Mouse (Mus musculus) brain, embryonic 14.5 days (tissue): ENCODE data around the gene Ston1. TPM values are rescaled to one million over a fixed set of nuclear protein-coding genes. Genes with fewer than 3 reads are reported as not detected.

Experiments
- DNase-seq: peaks from one replicate; pipeline ENCODE4 v3.0.0-alpha.2; 2011; ENCODE audit warnings: low read depth
- CTCF ChIP-seq: fragments of 200-500 bp; IDR thresholded peaks from 2 replicates; pipeline ENCODE4 v1.5.1; 2012; ENCODE audit warnings: inconsistent platforms, mild to moderate bottlenecking, moderate library complexity, borderline replicate concordance; ENCODE audit not compliant: insufficient read depth, insufficient read length; ENCODE audit errors: extremely low read depth
- POLR2A ChIP-seq: fragments of 200-500 bp; IDR thresholded peaks from 2 replicates; pipeline ENCODE4 v1.6.1; 2012; ENCODE audit warnings: mild to moderate bottlenecking, inconsistent platforms, borderline replicate concordance; ENCODE audit not compliant: poor library complexity, insufficient read depth, insufficient read length, severe bottlenecking; ENCODE audit errors: extremely low read depth
- polyA plus RNA-seq: library from polyadenylated mRNA; depleted of rRNA; stranded (reverse); fragments of >200 nt; gene quantifications from 2 replicates; pipeline ENCODE4 v1.2.3, GENCODE M21; 2012

Gene Ston1
- polyA plus RNA-seq, 1 experiment, result 10.0 TPM

DNA sequence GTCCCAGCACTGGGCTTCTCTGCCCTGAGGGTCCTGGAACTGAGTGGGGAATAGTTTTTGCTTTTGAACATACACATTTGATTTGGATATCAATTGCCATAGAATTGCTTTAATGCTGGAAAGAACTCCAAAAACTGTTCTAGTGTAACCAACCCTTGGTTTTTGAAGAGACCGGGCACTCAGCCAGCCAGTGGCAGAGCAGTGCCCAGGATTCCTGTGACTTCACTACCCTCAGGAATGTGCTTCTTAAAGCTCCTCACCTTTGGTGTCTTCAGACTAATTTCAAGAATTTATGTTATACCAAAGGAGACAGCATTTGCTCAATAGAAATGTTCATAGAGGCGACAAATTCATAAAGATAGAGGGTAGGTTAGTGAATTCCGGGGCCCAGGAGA lies 33.1 kb downstream of the Ston1 start:
- DNase-seq, result no peak
- no peak for TF ChIP-seq CTCF
- TF ChIP-seq POLR2A, result no peak

DNA sequence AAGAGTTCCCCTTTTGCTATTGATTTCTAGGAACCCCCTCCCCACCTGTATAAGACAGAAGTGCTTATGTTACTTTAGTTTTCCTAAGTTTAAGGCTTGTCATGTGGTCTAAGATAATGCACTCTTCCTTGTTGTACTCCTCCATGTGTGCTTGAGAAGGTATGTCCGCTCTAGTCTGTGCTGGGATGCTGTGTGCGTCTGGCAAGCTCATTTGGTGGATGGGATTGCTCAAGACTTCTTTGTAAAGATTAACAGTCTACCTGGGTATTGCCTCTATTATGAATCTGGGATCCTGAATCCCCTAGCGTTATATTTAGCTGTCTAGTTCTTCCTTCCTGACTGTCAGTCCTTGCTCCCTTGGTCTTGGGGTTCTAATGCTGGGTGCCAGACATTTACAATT lies 35.1 kb downstream of the Ston1 start:
- no peak for DNase-seq
- TF ChIP-seq CTCF (no peak), POLR2A (no peak)

DNA sequence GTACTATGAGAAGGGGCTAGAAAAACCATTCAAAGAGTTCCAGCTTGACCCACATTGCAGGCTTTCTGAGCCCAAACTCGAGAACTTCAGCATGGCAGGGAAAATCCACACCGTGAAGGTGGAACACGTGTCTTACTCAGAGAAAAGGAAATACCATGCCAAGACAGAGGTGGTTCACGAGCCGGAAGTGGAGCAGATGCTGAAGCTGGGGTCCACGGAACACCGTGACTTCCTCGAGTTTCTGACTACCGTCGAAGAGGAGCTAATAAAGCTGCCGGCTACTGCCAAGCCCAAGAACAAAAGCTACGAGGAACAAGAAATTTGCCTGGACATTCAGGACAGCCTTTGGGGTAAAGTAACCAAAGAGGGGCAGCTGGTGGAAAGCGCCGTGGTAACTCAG lies 38.6 kb downstream of the Ston1 start:
- no peak for DNase-seq
- TF ChIP-seq POLR2A (no peak), CTCF (no peak)

DNA sequence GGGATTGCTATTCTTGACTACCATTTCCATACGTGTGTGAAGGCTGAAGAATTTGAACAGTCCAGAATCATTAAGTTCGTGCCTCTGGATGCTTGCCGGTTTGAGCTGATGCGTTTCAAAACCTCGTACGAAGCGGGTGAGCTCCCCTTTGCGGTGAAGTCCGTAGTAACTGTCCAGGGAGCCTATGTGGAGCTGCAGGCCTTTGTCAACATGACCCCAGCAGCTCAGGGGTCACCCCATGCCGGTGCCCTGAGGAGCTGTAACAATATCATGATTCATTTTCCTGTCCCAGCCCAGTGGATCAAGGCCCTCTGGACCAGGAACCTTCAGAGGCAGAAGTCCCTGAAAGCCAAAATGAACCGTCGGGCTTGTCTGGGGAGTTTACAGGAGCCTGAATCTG lies 39.1 kb downstream of the Ston1 start:
- TF ChIP-seq CTCF, result no peak
- TF ChIP-seq POLR2A, result no peak
- peak; percentile 21 for DNase-seq

DNA sequence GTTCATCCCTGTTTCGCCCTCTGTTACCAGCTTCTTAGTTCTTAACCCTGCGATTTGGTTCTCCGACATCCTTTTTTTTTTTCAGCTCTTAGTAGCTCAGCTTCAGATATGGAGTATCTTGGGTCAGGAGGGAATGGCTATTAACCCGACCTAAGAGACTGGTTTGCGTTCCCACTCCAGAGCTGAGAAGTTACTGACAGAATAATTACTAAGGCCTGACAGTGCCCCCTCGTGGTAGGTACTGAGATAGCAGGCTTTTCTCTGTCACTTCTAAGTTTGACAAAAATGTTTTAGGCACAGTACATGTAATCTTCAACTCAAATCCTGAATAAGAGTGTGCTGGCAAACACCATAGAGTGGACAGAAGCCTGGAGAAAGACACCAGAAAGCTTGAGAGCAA lies 43.5 kb downstream of the Ston1 start:
- peak; percentile 82 for DNase-seq
- peak; percentile 81 for TF ChIP-seq CTCF
- no peak for TF ChIP-seq POLR2A

DNA sequence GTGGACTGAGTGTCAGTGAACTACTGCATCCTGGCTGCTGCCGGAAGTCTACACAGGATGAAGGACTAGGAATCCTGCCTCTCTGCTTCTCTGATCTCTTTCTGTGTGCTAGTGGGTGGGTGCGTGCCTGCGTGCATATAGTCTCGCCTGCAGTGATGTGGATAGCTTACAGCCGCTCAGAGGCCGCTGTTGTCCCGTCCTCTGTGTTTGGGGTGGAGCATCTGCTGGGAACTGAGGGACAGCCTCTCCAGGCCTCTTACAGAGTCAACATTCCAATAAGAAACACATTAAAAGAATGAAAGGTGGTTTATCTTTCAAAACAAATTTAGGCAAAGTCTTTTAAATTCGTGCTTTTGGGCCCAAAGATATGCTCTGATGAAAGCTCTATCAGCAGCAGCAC lies 44.4 kb downstream of the Ston1 start:
- DNase-seq, result no peak
- TF ChIP-seq CTCF (no peak), POLR2A (no peak)

DNA sequence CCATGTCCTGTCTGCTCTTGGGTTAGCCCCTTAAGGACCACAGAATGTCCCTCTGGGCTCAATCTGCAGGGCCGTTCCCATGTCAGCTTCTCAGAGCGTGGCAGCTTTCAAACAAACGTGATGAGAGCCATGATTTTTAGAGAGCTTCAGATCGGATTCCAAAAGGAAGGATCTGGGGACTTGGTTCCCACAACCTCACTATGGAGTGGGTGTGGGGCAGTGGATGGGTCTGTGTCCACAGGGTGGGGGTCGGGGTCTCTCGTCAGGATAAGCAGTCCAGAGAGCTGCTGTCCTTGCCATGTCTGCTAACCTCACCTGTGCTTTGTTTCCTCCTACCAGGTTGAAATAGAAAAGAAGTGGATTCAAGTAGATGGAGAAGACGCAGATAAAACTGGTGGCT lies 47.4 kb downstream of the Ston1 start:
- TF ChIP-seq CTCF (no peak), POLR2A (no peak)
- no peak for DNase-seq

DNA sequence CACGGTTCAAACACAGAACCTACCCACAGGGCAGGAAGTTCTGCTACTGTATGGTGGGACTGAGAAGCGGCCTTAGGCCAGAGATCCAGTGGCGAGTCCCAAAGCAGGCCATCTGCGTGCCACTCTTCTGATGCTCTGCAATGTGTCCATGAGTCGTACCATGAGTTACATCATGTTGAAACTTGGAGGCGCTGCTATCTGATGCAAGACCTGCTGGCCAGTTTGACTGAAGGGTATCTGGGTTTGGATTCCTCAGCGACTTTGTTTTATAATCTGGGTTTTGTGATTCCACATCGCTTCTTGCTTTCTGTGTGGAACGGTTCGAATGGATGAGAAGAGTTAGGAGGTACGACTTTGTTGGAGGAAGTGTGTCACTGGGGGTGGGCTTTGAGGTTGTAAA lies 47.8 kb downstream of the Ston1 start:
- no peak for DNase-seq
- no peak for TF ChIP-seq POLR2A
- TF ChIP-seq CTCF, result no peak

DNA sequence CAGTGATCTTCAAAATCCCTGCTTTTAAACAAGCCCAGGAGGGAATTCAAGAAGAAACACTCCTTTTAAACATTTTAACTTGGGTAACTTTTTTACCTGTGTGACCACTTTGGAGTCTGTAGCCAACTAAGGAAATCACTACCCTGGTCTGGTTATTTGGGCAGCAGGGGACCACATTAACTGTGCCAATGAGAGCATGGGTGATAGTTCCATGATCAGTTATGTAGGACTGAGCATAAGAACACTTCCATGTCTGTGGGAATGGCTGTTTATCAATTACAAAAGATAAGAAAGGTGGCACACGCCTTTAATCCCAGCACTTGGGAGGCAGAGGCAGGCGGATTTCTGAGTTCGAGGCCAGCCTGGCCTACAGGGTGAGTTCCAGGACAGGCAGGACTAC lies 49.7 kb downstream of the Ston1 start:
- DNase-seq, result no peak
- TF ChIP-seq POLR2A (no peak), CTCF (no peak)

DNA sequence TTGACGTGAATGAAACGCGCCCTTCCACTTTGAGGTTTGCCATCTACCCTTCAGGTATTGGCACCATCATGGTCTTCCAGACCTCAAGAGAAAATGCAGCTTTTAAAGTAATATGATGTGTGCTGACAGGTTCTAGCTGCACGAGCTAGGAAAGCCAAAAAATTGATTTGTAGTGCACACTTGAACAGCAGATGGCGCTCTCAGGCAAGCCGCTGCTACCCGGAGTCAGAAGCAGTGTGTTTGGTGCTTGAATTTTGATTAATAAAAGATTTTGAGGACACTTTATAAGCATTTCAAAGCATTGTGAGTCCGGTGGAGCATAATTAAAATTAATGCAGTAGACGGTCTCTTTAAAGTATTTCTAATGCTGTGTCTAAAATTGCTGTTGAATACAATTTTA lies 54.5 kb downstream of the Ston1 start:
- DNase-seq, result peak; percentile 87
- peak; percentile 92 for TF ChIP-seq CTCF
- TF ChIP-seq POLR2A, result no peak

DNA sequence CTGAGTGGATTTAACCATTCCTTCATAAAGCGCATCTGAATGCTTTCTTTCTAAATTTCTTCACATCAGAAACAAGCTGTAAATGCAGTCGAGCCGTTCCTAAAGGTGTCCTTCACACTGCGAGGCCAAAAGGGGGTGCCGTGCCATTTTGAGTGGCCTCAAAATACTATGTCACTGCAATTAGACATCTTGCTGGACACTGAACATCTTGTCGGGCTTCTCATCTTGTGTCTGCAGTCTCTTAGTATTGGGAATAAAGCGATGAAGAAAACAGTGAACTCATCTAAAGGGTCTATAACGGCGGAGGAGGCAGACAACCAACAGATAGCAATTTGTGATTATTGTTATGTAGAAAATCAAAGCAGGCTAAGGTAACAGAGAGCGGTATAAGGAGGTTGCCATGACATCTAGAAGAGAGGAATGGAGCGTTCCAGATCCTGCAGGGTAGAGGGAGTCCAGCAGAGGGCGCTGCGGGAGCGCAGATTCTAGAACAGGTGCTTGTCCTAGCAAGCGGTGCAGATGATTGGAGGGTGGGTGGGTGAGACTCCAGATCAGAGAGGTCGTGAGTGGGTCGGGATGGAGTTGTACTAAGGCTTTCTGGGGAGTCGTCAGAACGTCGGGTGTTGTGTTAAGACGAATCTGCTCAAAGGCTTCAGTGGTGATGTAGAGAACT lies 55.4 kb downstream of the Ston1 start:
- DNase-seq, result peak; percentile 90
- TF ChIP-seq CTCF (peak; percentile 98), POLR2A (no peak)

DNA sequence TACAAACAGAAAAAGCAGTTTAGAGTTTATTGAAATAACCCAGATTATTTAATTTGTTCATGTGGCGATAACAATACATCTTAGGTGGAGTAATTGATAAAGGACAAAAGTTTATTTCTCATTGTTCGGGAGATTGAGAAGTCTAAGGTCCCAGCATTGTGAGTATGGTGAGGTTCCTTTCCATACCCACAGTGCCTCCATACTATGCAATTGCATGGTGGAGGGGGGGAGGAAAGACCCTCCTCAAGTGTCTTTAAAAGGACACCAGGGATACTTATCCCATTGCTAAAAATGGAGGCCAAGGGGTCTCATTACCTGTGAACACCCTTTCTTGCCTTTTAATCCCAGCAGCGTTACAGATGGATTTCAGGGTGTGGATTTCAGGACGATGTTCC lies 55.9 kb downstream of the Ston1 start:
- no peak for TF ChIP-seq POLR2A
- TF ChIP-seq CTCF, result no peak
- DNase-seq, result no peak

DNA sequence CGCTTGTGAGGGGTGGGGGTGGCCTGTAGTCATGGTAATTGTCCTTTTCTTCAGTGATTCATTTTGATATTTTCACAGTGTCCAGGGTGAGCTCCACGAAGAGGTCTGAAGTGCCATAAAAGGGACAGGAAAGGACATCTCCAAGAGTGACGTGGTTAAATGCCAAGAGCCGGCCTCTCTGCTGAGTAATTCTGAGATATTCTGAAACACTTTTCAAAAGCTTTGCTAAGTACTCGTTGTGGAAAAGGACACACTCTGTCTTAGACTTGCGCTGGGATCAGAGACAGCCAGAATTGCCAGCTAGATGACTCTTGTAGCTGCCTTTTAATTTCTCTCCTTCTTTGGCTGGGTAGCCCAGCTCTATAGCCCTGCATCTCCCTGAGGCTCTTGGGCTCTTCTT lies 61.0 kb downstream of the Ston1 start:
- TF ChIP-seq CTCF (no peak), POLR2A (no peak)
- DNase-seq, result no peak

DNA sequence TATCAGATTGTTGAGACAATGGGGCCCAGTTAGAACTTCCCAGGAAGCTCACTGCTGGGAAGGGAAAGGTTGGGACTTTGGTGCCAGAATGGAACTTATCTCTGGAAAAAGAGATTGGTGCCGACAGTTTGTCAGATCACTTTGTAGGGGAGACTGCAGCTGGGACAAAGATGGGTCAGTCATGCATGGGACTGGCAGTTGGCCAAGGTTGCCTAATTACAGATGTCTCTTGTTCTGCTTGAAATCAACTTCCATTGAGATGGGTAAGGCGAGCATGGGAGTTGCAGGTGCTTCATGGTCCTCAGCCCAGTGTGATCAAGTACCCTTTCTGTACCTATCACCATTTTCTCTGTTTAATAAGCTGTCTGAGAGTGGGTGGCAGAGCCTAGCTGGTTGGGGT lies 68.6 kb downstream of the Ston1 start:
- TF ChIP-seq CTCF, result no peak
- DNase-seq, result peak; percentile 53
